Mouse (Mus musculus) MEL (cell line): Measurements from ENCODE around the gene Ccdc40. TPM values are rescaled to one million over a fixed set of nuclear protein-coding genes. Genes with fewer than 3 reads are reported as not detected.
A peak's percentile ranks its signal among the peaks of the same experiment; 100 is the strongest.

Experiments used
- DNase-seq: peaks from one replicate; pipeline ENCODE4 v3.0.0; 2011; ENCODE audit warnings: low read depth, low spot score
- H3K27ac ChIP-seq: 2 replicates; pipeline ENCODE4 v1.5.1; 2012; ENCODE audit warnings: low read depth, mild to moderate bottlenecking, control low read depth, low read length, moderate library complexity; ENCODE audit not compliant: control insufficient read depth
- H3K27me3 ChIP-seq, 2 experiments: fragments of 150-350 bp in 1 of 2; sonication (generic) in 1 of 2; 2 replicates each; pipeline ENCODE4 v1.6.1; 2012; ENCODE audit warnings: low read length in 2 of 2, mild to moderate bottlenecking in 2 of 2, improper control_type of control experiment in 1 of 2, moderate library complexity in 1 of 2; ENCODE audit not compliant: insufficient read depth in 2 of 2, control insufficient read depth in 1 of 2
- H3K36me3 ChIP-seq, 2 experiments: 2 replicates each; pipeline ENCODE4 v1.6.1; 2012 to 2014; ENCODE audit warnings: low read length in 2 of 2, improper control_type of control experiment in 1 of 2, inconsistent platforms in 1 of 2, mild to moderate bottlenecking in 1 of 2; ENCODE audit not compliant: insufficient read depth in 2 of 2, control insufficient read depth in 1 of 2
- H3K4me1 ChIP-seq, 2 experiments: fragments of 150-350 bp in 1 of 2; sonication (generic) in 1 of 2; 2 replicates each; pipeline ENCODE4 v1.6.1; 2012; ENCODE audit warnings: low read length in 2 of 2, improper control_type of control experiment in 1 of 2, mild to moderate bottlenecking in 1 of 2; ENCODE audit not compliant: insufficient read depth in 2 of 2, control insufficient read depth in 1 of 2
- H3K4me3 ChIP-seq, 2 experiments: fragments of 150-350 bp in 1 of 2; sonication (generic) in 1 of 2; 2 replicates each; pipeline ENCODE4 v1.5.1; 2012; ENCODE audit warnings: low read depth in 2 of 2, low read length in 2 of 2, mild to moderate bottlenecking in 2 of 2, moderate library complexity in 2 of 2, control low read depth in 1 of 2, improper control_type of control experiment in 1 of 2; ENCODE audit not compliant: control insufficient read depth in 1 of 2, insufficient read depth in 1 of 2
- H3K79me2 ChIP-seq: 2 replicates; pipeline ENCODE4 v1.6.1; 2012; ENCODE audit warnings: mild to moderate bottlenecking, low read length, moderate library complexity; ENCODE audit not compliant: control insufficient read depth, poor library complexity, insufficient read depth
- H3K9ac ChIP-seq: 2 replicates; pipeline ENCODE4 v1.6.1; 2012; ENCODE audit warnings: low read depth, mild to moderate bottlenecking, control low read depth, low read length, moderate library complexity; ENCODE audit not compliant: control insufficient read depth, poor library complexity, severe bottlenecking
- H3K9me3 ChIP-seq: fragments of 150-350 bp; sonication (generic); replicated peaks from 2 replicates; pipeline ENCODE4 v1.6.1; 2012; ENCODE audit warnings: mild to moderate bottlenecking, low read length, improper control_type of control experiment, moderate library complexity; ENCODE audit not compliant: insufficient read depth
- CHD1 ChIP-seq: IDR thresholded peaks from 2 replicates; pipeline ENCODE4 v1.6.1; 2012; ENCODE audit warnings: low read depth, mild to moderate bottlenecking, inconsistent platforms, low read length, improper control_type of control experiment
- CHD2 ChIP-seq: IDR thresholded peaks from 2 replicates; pipeline ENCODE4 v1.6.1; 2011; ENCODE audit warnings: low read length, improper control_type of control experiment
- E2F4 ChIP-seq: IDR thresholded peaks from 2 replicates; pipeline ENCODE4 v1.6.1; 2011; ENCODE audit warnings: low read depth, low read length, improper control_type of control experiment, borderline replicate concordance
- ELF1 ChIP-seq: IDR thresholded peaks from 2 replicates; pipeline ENCODE4 v1.6.1; 2014; ENCODE audit warnings: low read depth, mild to moderate bottlenecking, inconsistent platforms, low read length, improper control_type of control experiment, moderate library complexity
- ETS1 ChIP-seq: IDR thresholded peaks from 2 replicates; pipeline ENCODE4 v1.6.1; 2012; ENCODE audit warnings: low read depth, mild to moderate bottlenecking, inconsistent platforms, low read length, improper control_type of control experiment, moderate library complexity
- GABPA ChIP-seq: IDR thresholded peaks from 2 replicates; pipeline ENCODE4 v1.6.1; 2012; ENCODE audit warnings: low read depth, mild to moderate bottlenecking, inconsistent platforms, low read length, improper control_type of control experiment, moderate library complexity
- GATA1 ChIP-seq: IDR thresholded peaks from 2 replicates; pipeline ENCODE4 v1.6.1; 2011; ENCODE audit warnings: low read depth, low read length, improper control_type of control experiment
- HCFC1 ChIP-seq: IDR thresholded peaks from 2 replicates; pipeline ENCODE4 v1.6.1; 2012; ENCODE audit warnings: low read depth, mild to moderate bottlenecking, inconsistent platforms, low read length, improper control_type of control experiment, moderate library complexity
- MAX ChIP-seq: IDR thresholded peaks from 2 replicates; pipeline ENCODE4 v1.6.1; 2011; ENCODE audit warnings: low read length, improper control_type of control experiment
- MEF2A ChIP-seq: IDR thresholded peaks from 2 replicates; pipeline ENCODE4 v1.6.1; 2014; ENCODE audit warnings: low read depth, mild to moderate bottlenecking, inconsistent platforms, low read length, improper control_type of control experiment; ENCODE audit not compliant: poor library complexity, insufficient replicate concordance, severe bottlenecking; ENCODE audit errors: extremely low read depth
- MYB ChIP-seq: IDR thresholded peaks from 2 replicates; pipeline ENCODE4 v1.6.1; 2011; ENCODE audit warnings: mild to moderate bottlenecking, low read depth, low read length, improper control_type of control experiment
- MYC ChIP-seq: IDR thresholded peaks from 2 replicates; pipeline ENCODE4 v1.6.1; 2011; ENCODE audit warnings: low read depth, mild to moderate bottlenecking, low read length, improper control_type of control experiment, moderate library complexity
- NELFE ChIP-seq: IDR thresholded peaks from 2 replicates; pipeline ENCODE4 v1.6.1; 2011; ENCODE audit warnings: low read depth, low read length, improper control_type of control experiment
- NRF1 ChIP-seq: IDR thresholded peaks from 2 replicates; pipeline ENCODE4 v1.6.1; 2014; ENCODE audit warnings: low read depth, mild to moderate bottlenecking, inconsistent platforms, low read length, improper control_type of control experiment, moderate library complexity; ENCODE audit not compliant: poor library complexity, insufficient read depth, severe bottlenecking
- POLR2AphosphoS2 ChIP-seq: IDR thresholded peaks from 2 replicates; pipeline ENCODE4 v1.6.1; 2011; ENCODE audit warnings: low read length, improper control_type of control experiment
- POLR2AphosphoS5 ChIP-seq: IDR thresholded peaks from 2 replicates; pipeline ENCODE4 v1.6.1; 2012; ENCODE audit warnings: low read depth, borderline replicate concordance, mild to moderate bottlenecking, inconsistent platforms, low read length, moderate library complexity, mixed read lengths
- RAD21 ChIP-seq: IDR thresholded peaks from 2 replicates; pipeline ENCODE4 v1.6.1; 2011; ENCODE audit warnings: mild to moderate bottlenecking, low read depth, low read length, improper control_type of control experiment
- RCOR1 ChIP-seq: IDR thresholded peaks from 2 replicates; pipeline ENCODE4 v1.6.1; 2012; ENCODE audit warnings: low read depth, mild to moderate bottlenecking, inconsistent platforms, low read length, improper control_type of control experiment
- SIN3A ChIP-seq: IDR thresholded peaks from 2 replicates; pipeline ENCODE4 v1.6.1; 2012; ENCODE audit warnings: low read length, improper control_type of control experiment, inconsistent platforms
- TAL1 ChIP-seq: IDR thresholded peaks from 2 replicates; pipeline ENCODE4 v1.6.1; 2012; ENCODE audit warnings: mild to moderate bottlenecking, inconsistent platforms, low read length, moderate library complexity, mixed read lengths
- TCF12 ChIP-seq: IDR thresholded peaks from 2 replicates; pipeline ENCODE4 v1.6.1; 2014; ENCODE audit warnings: low read depth, mild to moderate bottlenecking, inconsistent platforms, low read length, improper control_type of control experiment, moderate library complexity
- UBTF ChIP-seq: IDR thresholded peaks from 2 replicates; pipeline ENCODE4 v1.6.1; 2012; ENCODE audit warnings: low read depth, mild to moderate bottlenecking, inconsistent platforms, low read length, improper control_type of control experiment, moderate library complexity, borderline replicate concordance; ENCODE audit not compliant: insufficient read depth
- USF2 ChIP-seq, 2 experiments: IDR thresholded peaks; 2 replicates each; pipeline ENCODE4 v1.6.1; 2011 to 2012; ENCODE audit warnings: improper control_type of control experiment in 2 of 2, low read length in 2 of 2, borderline replicate concordance in 1 of 2, inconsistent platforms in 1 of 2, low read depth in 1 of 2, mild to moderate bottlenecking in 1 of 2; ENCODE audit not compliant: insufficient read depth in 1 of 2
- ZC3H11A ChIP-seq: IDR thresholded peaks from 2 replicates; pipeline ENCODE4 v1.6.1; 2012; ENCODE audit warnings: low read depth, mild to moderate bottlenecking, inconsistent platforms, low read length, improper control_type of control experiment
- ZKSCAN1 ChIP-seq: IDR thresholded peaks from 2 replicates; pipeline ENCODE4 v1.6.1; 2012; ENCODE audit warnings: low read depth, mild to moderate bottlenecking, inconsistent platforms, low read length, improper control_type of control experiment, moderate library complexity
- polyA plus RNA-seq, 2 experiments: library from polyadenylated mRNA; stranded (reverse) in 1 of 2; unstranded in 1 of 2; fragments of >175 nt in 1 of 2; fragments of >200 nt in 1 of 2; gene quantifications; 2 replicates each; pipeline versions ENCODE4 v1.2.1 to v1.2.4; 2012; ENCODE audit warnings: low replicate concordance in 2 of 2, low read depth in 1 of 2; ENCODE audit not compliant: insufficient read length in 2 of 2, insufficient read depth in 1 of 2, missing spikeins in 1 of 2
- total RNA-seq: library from RNA; depleted of rRNA; stranded (reverse); fragments of 300-350 nt; gene quantifications from 2 replicates; pipeline ENCODE4 v1.2.3, GENCODE M21; 2012

Gene Ccdc40
- total and polyA plus RNA-seq, 3 experiments: 0.46 to 1.9 TPM; not detected in 1

DNA sequence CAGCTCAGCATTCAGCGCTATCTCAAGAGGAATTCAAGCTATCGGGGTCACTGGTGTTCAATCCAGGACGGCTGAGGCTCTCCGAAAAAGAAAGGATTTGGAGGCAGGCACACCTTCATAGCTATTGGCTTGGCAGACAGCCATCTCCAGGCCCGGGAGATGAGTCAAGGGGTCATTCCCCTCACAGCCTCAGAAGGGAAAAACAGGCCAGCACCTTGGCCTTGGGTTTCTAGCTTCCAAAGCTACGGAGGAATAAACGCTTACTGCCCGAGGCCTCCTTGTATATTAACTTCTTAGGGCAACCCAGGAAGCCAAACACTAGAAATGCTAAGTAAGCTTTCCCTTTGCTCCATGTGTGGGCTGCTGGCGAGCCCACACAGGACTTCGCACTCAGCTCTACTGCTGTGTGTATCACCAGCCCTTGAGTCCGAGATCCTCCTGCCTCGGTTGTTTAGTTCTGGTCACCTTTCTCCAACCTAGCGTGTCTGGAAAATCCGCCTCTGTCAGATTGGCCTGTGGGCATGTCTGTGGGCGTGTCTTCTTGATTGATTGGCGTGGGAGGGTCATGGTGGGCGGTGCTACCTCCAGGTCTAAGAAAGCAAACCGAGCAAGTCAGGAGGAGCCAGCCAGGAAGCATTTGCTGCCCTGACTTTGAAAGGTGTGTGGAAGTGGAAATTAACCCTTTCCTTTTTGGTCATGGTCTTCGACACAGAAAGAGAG lies 15.0 kb upstream of the Ccdc40 start:
- H3K4me3 ChIP-seq: no peak overlapping the region
- TF ChIP-seq MEF2A: no peak
- TF ChIP-seq CHD2: no peak
- no peak for TF ChIP-seq MYC
- no peak for TF ChIP-seq MAX
- no peak for TF ChIP-seq UBTF
- no peak for TF ChIP-seq CHD1
- no peak for TF ChIP-seq MYB
- TF ChIP-seq SIN3A: no peak
- TF ChIP-seq POLR2AphosphoS2: no peak
- TF ChIP-seq ELF1: no peak
- no peak for TF ChIP-seq NELFE
- no peak for TF ChIP-seq E2F4
- TF ChIP-seq TCF12: no peak
- peak; percentile 28 for DNase-seq
- H3K27me3 ChIP-seq: no peaks in the 10 kb centered on the region
- H3K79me2 ChIP-seq: no peaks in the 10 kb centered on the region
- H3K27ac ChIP-seq: no peak overlapping the region
- no peaks in the 10 kb centered on the region for H3K9me3 ChIP-seq
- no peak overlapping the region for H3K9ac ChIP-seq
- H3K4me1 ChIP-seq: peaks cover 5 to 14% of the 10 kb centered on the region in 2 experiments
- H3K36me3 ChIP-seq: peaks cover 0 to 4% of the 10 kb centered on the region in 2 experiments; a peak in 2 of 4 replicates

DNA sequence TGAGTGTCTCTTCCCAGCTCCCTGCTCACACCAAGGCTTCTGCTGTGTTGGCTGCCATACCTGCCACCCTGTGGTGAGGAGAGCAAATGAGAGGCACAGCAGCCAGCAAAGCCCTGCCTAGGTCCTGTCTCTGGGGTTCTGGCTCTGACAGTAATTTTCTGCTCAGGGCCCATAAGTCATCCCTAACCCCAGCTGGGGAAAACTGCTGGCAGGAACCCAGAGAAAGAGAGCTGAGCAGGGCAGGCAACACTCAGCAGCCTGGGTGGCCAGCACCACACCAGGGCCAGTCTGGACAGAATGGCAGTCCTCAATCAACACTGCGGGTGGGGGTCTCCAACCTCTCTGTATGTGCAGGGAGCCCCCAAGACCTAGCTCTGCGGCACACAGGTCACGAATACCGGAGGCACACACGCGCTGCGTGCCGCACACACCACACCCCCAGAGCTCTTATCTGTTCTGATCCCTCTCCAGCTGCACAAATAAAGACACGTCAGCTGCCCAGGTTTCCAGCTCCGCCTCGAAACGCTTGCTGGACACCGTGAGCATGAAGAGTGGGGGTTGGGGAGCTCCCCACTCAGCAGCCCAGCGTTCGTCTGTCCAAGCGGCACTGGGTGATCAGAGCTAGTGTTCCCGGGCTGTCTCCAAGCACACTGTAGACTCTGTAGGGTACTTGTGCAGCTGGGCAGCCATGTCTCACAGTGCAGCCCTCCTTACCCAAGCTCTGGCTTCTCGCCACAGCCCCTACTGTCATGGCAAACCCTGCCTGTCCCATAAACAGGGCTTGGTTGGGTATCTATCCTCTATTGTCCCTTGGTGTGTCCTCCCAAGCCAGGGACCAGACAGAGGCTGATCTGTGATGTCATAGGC lies 13.1 kb upstream of the Ccdc40 start:
- peak overlapping the region; percentile 42 for H3K27ac ChIP-seq
- peaks cover 5 to 14% of the 10 kb centered on the region in 2 experiments for H3K4me1 ChIP-seq
- H3K4me3 ChIP-seq: peak overlapping the region; percentile 38 to 43
- H3K9ac ChIP-seq: peak overlapping the region; percentile 67
- no peaks in the 10 kb centered on the region for H3K79me2 ChIP-seq
- peak; percentile 90 for DNase-seq
- no peaks in the 10 kb centered on the region for H3K27me3 ChIP-seq
- H3K9me3 ChIP-seq: no peaks in the 10 kb centered on the region
- H3K36me3 ChIP-seq: peaks cover 0 to 4% of the 10 kb centered on the region in 2 experiments; a peak in 2 of 4 replicates
- peak; percentile 77; the same call in 1 of the 2 replicates for TF ChIP-seq MYC
- TF ChIP-seq RAD21: no peak
- no peak for TF ChIP-seq ELF1
- TF ChIP-seq CHD2: no peak; the same call in 1 of the 2 replicates
- TF ChIP-seq TCF12: peak; percentile 86
- no peak for TF ChIP-seq ZC3H11A
- no peak for TF ChIP-seq UBTF
- TF ChIP-seq NRF1: no peak
- TF ChIP-seq HCFC1: peak; percentile 24; the same call in 1 of the 2 replicates
- no peak for TF ChIP-seq POLR2AphosphoS5
- TF ChIP-seq GATA1: peak; percentile 92
- TF ChIP-seq ZKSCAN1: no peak
- TF ChIP-seq CHD1: no peak
- peak; percentile 64 for TF ChIP-seq TAL1
- no peak for TF ChIP-seq MYB
- TF ChIP-seq USF2 (IDR thresholded peaks at IDR 0.05; ENCODE audit: borderline replicate concordance in 1 of 2, insufficient read depth in 1 of 2, low read depth in 1 of 2, low read length in 2 of 2): no peak
- TF ChIP-seq GABPA: no peak
- TF ChIP-seq MEF2A: no peak
- TF ChIP-seq ETS1: peak; percentile 98
- TF ChIP-seq RCOR1: no peak
- TF ChIP-seq MAX: peak; percentile 80
- no peak for TF ChIP-seq E2F4
